In genomic region chr14:8476606-8477005, GRCm38 (mm10) we compare ENCODE assay signal across 7 mouse cellular contexts.
A peak's percentile ranks its signal among the peaks of the same experiment; 100 is the strongest.
DNase-seq lines count a peak whose midpoint lies in the region; ATAC-seq and TF ChIP-seq lines count a peak whose summit lies in the region.

No protein-coding gene starts in this region.

- intact Hi-C loops in heart, postnatal 25 days (cut with DNase I), result no loop called here

- no peak overlapping the region for H3K4me3 ChIP-seq in lung, adult 2 months (replicated peaks; ENCODE audit: extremely low read depth, low read depth, low read length)
- H3K4me3 ChIP-seq in cortical plate, adult 2 months (ENCODE audit: insufficient read depth, low read length), result no peak overlapping the region
- H3K4me3 ChIP-seq in layer of hippocampus, adult 2 months, result no peak overlapping the region

- DNase-seq in lung, adult 2 months, result no peak
- no peak for DNase-seq in lung, postnatal 25 days (ENCODE audit: low spot score)
- DNase-seq in layer of hippocampus, adult 2 months (ENCODE audit: low spot score in 2 of 2), result peak; percentile 67 to 77
- DNase-seq in right cerebral cortex, postnatal 14 days, result peak; percentile 77
- no peak for DNase-seq in heart, postnatal 25 days (ENCODE audit: low spot score)

- ATAC-seq in megakaryocyte, adult 5-6 weeks (ENCODE audit: poor library complexity, severe bottlenecking), result no peak

- no peak for TF ChIP-seq POLR2A in lung, adult 2 months (IDR thresholded peaks at IDR 0.05; ENCODE audit: borderline replicate concordance, extremely low read depth, low read depth, low read length)
- TF ChIP-seq POLR2A in cortical plate, adult 2 months (IDR thresholded peaks at IDR 0.05; ENCODE audit: extremely low read depth, insufficient read depth, low read length), result no peak

- TF ChIP-seq CTCF in lung, adult 2 months (IDR thresholded peaks at IDR 0.05; ENCODE audit: insufficient read depth, low read length), result peak; percentile 29; the same call in 1 of the 2 replicates
- peak; percentile 75 for TF ChIP-seq CTCF in cortical plate, adult 2 months (IDR thresholded peaks at IDR 0.05; ENCODE audit: extremely low read depth, insufficient read depth, low read length)
- peak; percentile 90 for TF ChIP-seq CTCF in layer of hippocampus, adult 2 months (conservative IDR thresholded peaks at IDR 0.05)

- H3K27ac ChIP-seq in cortical plate, adult 2 months (ENCODE audit: insufficient read depth, low read length), result no peak overlapping the region
- peak overlapping the region; percentile 12 for H3K27ac ChIP-seq in layer of hippocampus, adult 2 months

- WGBS in lung, adult 2 months, result 62% methylated on average over 3 of the region's 3 CpGs

- no peaks in the 10 kb centered on the region for H3K4me1 ChIP-seq in lung, adult 2 months (ENCODE audit: control insufficient read depth, insufficient read depth, low read length)
- no peaks in the 10 kb centered on the region for H3K4me1 ChIP-seq in cortical plate, adult 2 months (ENCODE audit: control insufficient read depth, insufficient read depth, low read length)

Comparison
In these comparisons a context has a peak if more than half of its experiments do, and no peak if none do; other contexts are left out.
1. DNase-seq: peak in layer of hippocampus, adult 2 months (2 of 2) and right cerebral cortex, postnatal 14 days (single experiment); none in lung, adult 2 months (single experiment), lung, postnatal 25 days (single experiment) and heart, postnatal 25 days (single experiment).
2. CTCF ChIP-seq: peak in every context shown above with its lines; median percentile 90 in layer of hippocampus, adult 2 months; 75 in cortical plate, adult 2 months; 29 in lung, adult 2 months.